Mouse (Mus musculus) heart, adult 2 months (tissue): ENCODE results near the gene Ror2.

Source experiments
- CTCF ChIP-seq: fragments of 200-600 bp; IDR thresholded peaks from 2 replicates; pipeline ENCODE4 v1.8.1; 2022; ENCODE audit warnings: antibody characterized with exemption, mild to moderate bottlenecking, moderate library complexity
- EP300 ChIP-seq: fragments of 200-500 bp; IDR thresholded peaks from 2 replicates; pipeline ENCODE4 v1.6.1; 2011; ENCODE audit warnings: low read depth, low read length, control low read depth; ENCODE audit not compliant: insufficient read depth
- POLR2A ChIP-seq: fragments of 200-500 bp; IDR thresholded peaks from 2 replicates; pipeline ENCODE4 v1.6.1; 2011; ENCODE audit warnings: mild to moderate bottlenecking, low read depth, low read length, control low read depth; ENCODE audit not compliant: insufficient read depth

DNA sequence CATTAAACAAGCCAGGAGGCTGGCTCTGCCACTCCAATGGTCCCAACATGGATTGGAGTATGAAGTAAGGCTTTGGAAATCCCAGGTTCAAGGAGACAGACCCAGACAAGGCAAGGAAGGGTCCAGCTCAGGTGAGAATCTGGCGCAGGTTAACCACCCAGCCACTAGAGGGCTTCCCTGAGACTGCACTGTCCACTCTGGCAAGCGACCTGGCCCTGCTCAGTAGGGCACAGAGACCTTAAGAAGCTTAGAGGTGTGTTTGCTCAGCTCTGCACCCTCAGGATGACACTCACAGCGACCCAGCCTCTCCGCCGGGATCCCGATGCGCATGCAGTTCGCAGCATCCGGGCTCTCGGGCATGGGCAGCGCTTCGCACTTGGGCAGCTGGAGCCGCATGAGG is 167.5 kb downstream of the Ror2 start:
- TF ChIP-seq POLR2A: no peak
- TF ChIP-seq CTCF: peak; percentile 60
- no peak for TF ChIP-seq EP300
